Mouse (Mus musculus) E14TG2a.4 (cell line): ENCODE measurements around the gene Il10.

Experiments used
- CTCF ChIP-seq: conservative IDR thresholded peaks from 2 replicates; pipeline ENCODE4 v1.5.1; 2014; ENCODE audit warnings: low read length
- NANOG ChIP-seq: IDR thresholded peaks from 2 replicates; pipeline ENCODE4 v1.6.1; 2014; ENCODE audit warnings: borderline replicate concordance, low read length, mixed read lengths
- POU5F1 ChIP-seq: IDR thresholded peaks from 2 replicates; pipeline ENCODE4 v1.6.1; 2014; ENCODE audit warnings: low read length, borderline replicate concordance

DNA sequence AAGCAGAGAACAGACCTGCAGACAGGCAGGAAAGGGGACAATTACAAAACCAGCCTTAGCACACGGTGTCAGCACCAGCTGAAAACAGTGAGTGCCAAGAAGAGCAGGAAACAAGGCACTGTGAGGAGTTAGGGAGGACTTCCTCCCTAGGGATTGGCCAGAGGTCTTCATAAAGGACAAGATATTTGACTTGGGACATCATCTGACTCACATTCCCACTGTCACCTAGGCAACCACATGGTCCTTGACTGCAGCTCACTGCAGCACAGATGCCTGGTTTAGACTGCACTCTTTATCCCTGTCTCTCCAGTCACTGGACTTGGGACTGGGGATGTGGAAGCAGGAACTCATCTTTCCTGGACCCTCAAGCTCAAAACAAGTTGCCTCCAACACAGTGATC, 24.1 kb upstream of the Il10 start:
- TF ChIP-seq CTCF = no peak
- TF ChIP-seq POU5F1 = no peak
- no peak for TF ChIP-seq NANOG
